Mouse (Mus musculus): ENCODE data around the gene Ffar3. TPM values are rescaled to one million over a fixed set of nuclear protein-coding genes. Genes with fewer than 3 reads are reported as not detected.

Gene Ffar3
- not detected for total RNA-seq (2021)

- DNase-seq = no peak
Observed at GRCm38 (mm10) chr7:30856078-30856477, at the start of gene Ffar3. Gene Ffar3, minus strand, starts transcription at chr7:30856178.

GRCm38 (mm10) chr7:30904042-30904441, 48.1 kb upstream of the Ffar3 start:
- DNase-seq = no peak

- no peak for DNase-seq
Observed at GRCm38 (mm10) chr7:30895217-30895616, 39.2 kb upstream of the Ffar3 start.

GRCm38 (mm10) chr7:30892515-30892914, 36.5 kb upstream of the Ffar3 start:
- no peak for DNase-seq

GRCm38 (mm10) chr7:30891746-30892145, 35.8 kb upstream of the Ffar3 start:
- no peak for DNase-seq

- no peak for DNase-seq
Observed at GRCm38 (mm10) chr7:30890681-30891080, 34.7 kb upstream of the Ffar3 start.

GRCm38 (mm10) chr7:30888786-30889185, 32.8 kb upstream of the Ffar3 start:
- DNase-seq = no peak

- DNase-seq = no peak
Observed at GRCm38 (mm10) chr7:30887568-30888188, 31.7 kb upstream of the Ffar3 start.

GRCm38 (mm10) chr7:30886852-30887251, 30.9 kb upstream of the Ffar3 start:
- no peak for DNase-seq

GRCm38 (mm10) chr7:30884047-30884446, 28.1 kb upstream of the Ffar3 start:
- DNase-seq = no peak

GRCm38 (mm10) chr7:30881367-30881766, 25.4 kb upstream of the Ffar3 start:
- no peak for DNase-seq

- no peak for DNase-seq
Observed at GRCm38 (mm10) chr7:30880176-30880575, 24.2 kb upstream of the Ffar3 start, which contains the start of gene Cd22. Gene Cd22, minus strand, starts transcription at chr7:30880342.

- DNase-seq = no peak
Observed at GRCm38 (mm10) chr7:30878950-30879349, 23.0 kb upstream of the Ffar3 start.

- DNase-seq = peak; percentile 50 to 57
Observed at GRCm38 (mm10) chr7:30873083-30873482, 17.1 kb upstream of the Ffar3 start.

- DNase-seq = no peak
Observed at GRCm38 (mm10) chr7:30863386-30863785, 7.4 kb upstream of the Ffar3 start.

GRCm38 (mm10) chr7:30861464-30861863, 5.5 kb upstream of the Ffar3 start, which contains the start of gene Ffar1:
Gene Ffar1, minus strand, starts transcription at chr7:30861564.
- DNase-seq = no peak

- peak; percentile 12 to 51 for DNase-seq
Observed at GRCm38 (mm10) chr7:30859635-30860402, 3.8 kb upstream of the Ffar3 start.

GRCm38 (mm10) chr7:30859290-30859634, 3.3 kb upstream of the Ffar3 start:
- DNase-seq = peak; percentile 57 to 68

GRCm38 (mm10) chr7:30857746-30858145, 1.8 kb upstream of the Ffar3 start:
- no peak for DNase-seq

GRCm38 (mm10) chr7:30851421-30851820, 4.6 kb downstream of the Ffar3 start:
- DNase-seq = no peak

GRCm38 (mm10) chr7:30847934-30848333, 8.0 kb downstream of the Ffar3 start:
- DNase-seq = no peak

GRCm38 (mm10) chr7:30847386-30847785, 8.6 kb downstream of the Ffar3 start:
- no peak for DNase-seq

- no peak for DNase-seq
Observed at GRCm38 (mm10) chr7:30846505-30847053, 9.4 kb downstream of the Ffar3 start.
